Mouse (Mus musculus): Measurements from ENCODE around the gene Adat1. TPM values are rescaled to one million over a fixed set of nuclear protein-coding genes. Genes with fewer than 3 reads are reported as not detected.

Adat1 gene
- polyA plus RNA-seq, 1 experiment from 2014 or later = 8.5 TPM

DNA sequence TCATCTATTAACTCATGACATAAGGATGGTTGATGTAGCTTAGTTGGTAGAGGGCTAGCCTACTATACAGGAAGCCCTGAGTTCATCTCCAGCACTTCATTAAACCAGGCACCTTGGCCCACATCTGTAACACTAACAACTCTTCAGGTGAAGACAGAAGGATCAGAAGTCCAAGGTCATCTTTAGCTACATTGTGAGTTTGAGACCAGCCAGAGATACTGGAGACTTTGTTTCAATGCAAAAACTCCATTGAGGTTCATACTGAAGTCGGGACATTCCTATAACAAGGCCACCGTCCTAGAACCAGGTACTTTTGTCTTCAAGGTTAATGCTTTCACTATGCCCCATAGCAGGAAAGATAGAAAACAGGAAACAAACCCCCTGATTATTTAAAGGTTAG lies 57.9 kb downstream of the Adat1 start:
- no peaks in the 10 kb centered on the region for H3K9me3 ChIP-seq (replicated peaks)
- peak overlapping the region; percentile 96 for H3K4me2 ChIP-seq
- no peaks in the 10 kb centered on the region for H3K27me3 ChIP-seq (replicated peaks)
- peak overlapping the region; percentile 93; the same call in 1 of the 2 replicates for H3K27ac ChIP-seq (replicated peaks)
- peaks cover 21% of the 10 kb centered on the region for H3K4me1 ChIP-seq
- no peak overlapping the region for H3K9ac ChIP-seq (replicated peaks)
- H3K4me3 ChIP-seq (replicated peaks) = no peak overlapping the region
- H3K36me3 ChIP-seq = no peaks in the 10 kb centered on the region
- ATAC-seq (ENCODE audit: low FRiP score) = no peak
- 92% methylated on average over 2 of the region's 2 CpGs for WGBS

DNA sequence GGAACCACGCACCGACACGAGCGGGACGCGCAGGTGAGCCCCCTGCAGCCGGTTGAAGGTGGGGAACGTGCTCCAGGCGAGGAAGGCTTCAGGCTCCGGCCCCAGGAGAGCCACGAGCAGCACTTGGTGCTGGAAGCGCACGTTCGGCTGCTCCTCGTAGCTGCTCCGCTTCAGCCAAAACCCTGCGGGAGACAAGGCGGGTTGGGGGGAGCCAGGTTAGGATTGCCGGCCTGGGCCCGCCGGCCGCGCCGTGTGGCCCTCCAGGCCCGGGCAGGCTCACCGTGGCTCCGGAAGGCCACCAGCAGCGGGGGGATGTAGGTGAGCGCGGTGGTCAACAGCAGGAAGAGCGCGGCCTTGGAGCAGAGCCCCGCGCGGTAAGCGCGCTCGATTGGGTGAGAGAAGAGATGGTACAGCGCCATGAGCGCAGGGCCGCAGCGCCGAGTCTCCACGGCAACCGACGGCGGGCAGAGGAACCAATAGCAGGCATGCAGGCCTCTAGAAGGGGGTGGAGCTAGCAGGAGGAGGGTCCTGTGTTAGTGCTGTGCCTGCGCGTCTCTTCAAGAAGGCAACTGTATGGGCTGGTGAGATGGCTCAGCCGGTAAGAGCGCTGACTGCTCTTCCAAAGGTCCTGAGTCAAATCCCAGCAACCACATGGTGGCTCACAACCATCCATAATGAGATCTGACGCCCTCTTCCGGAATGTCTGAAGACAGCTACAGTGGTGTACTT lies 58.6 kb downstream of the Adat1 start, which contains the start of gene Tmem231:
Tmem231 (minus strand) TSS at position 534 of the 729 bp plus-strand sequence.
- H3K27ac ChIP-seq (replicated peaks) = peak within 1 kb of the TSS; percentile 93
- H3K9ac ChIP-seq (replicated peaks) = peak within 1 kb of the TSS; percentile 89
- H3K36me3 ChIP-seq = no peaks in the 10 kb centered on the region
- peak within 1 kb of the TSS; percentile 76 for H3K4me3 ChIP-seq (replicated peaks)
- H3K4me1 ChIP-seq = peaks cover 21% of the 10 kb centered on the region
- ATAC-seq (ENCODE audit: low FRiP score) = peak; percentile 99
- H3K9me3 ChIP-seq (replicated peaks) = no peaks in the 10 kb centered on the region
- WGBS = under 1% methylated on average over 53 of the region's 53 CpGs
- peak within 1 kb of the TSS; percentile 96 for H3K4me2 ChIP-seq
- no peaks in the 10 kb centered on the region for H3K27me3 ChIP-seq (replicated peaks)

DNA sequence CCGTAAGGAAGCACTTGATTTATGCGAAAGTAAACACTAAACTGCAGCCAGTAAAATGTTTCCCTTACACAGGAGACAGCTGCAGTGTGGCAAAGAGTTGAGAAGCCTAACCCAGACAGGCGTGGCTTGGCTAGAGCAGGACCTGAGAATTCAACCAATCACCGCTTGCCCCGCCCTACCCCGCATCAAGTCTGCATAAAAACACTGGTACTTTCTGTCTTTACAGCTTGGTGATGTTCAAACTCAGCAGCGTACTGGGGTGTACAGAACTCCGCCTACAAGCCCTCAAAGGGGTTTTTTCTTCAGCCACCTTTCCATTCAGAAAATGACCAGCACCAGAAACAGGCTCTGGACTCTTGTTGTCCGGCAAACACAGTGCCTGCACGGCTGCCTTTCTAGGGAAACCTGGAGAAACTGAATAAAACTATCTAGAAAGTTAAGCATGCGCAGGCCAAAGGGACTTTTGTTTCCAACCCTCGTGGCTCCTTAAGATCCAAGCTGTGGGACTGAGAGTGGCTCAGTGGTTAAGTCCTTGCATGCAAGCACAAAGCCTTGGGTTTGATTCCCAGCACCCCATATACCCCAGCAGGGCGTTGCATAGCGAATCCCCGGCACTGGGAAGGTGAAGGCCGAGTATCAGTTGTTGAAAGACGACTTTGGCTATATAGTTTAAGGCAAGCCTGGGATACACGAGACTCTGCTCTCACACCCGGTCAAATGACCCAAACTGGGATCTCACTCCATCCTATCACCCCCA lies 59.3 kb downstream of the Adat1 start:
- H3K4me1 ChIP-seq = peaks cover 21% of the 10 kb centered on the region
- no peaks in the 10 kb centered on the region for H3K27me3 ChIP-seq (replicated peaks)
- H3K9ac ChIP-seq (replicated peaks) = peak overlapping the region; percentile 89
- ATAC-seq (ENCODE audit: low FRiP score) = peak; percentile 14; the same call in 1 of the 2 replicates
- no peaks in the 10 kb centered on the region for H3K36me3 ChIP-seq
- H3K9me3 ChIP-seq (replicated peaks) = no peaks in the 10 kb centered on the region
- peak overlapping the region; percentile 76 for H3K4me3 ChIP-seq (replicated peaks)
- H3K4me2 ChIP-seq = peak overlapping the region; percentile 96
- peak overlapping the region; percentile 93 for H3K27ac ChIP-seq (replicated peaks)
- WGBS = 25% methylated on average over 19 of the region's 19 CpGs

DNA sequence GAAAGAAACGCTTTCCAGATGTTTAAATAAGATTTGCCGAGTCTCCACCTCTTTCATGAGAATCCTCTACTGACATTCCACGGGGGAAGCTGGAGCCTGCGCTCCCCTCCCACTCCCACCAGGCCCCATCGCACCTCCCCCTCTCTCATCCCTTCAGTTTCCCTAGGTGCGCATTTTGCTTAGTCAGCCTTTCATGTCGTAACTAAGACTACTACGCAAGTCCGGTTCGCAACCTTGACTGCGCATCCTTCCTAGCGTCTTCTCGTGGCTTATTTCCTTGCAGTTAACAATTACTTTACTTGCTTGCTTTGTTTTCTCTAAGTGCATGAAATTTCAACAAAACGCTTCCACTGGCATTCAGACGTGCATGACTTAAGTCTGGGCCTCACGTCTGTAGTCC lies 60.4 kb downstream of the Adat1 start:
- Histone ChIP-seq H3K36me3 (no peaks in the 10 kb centered on the region), H3K27me3 (replicated peaks) (no peaks in the 10 kb centered on the region), H3K4me1 (peaks cover 21% of the 10 kb centered on the region), H3K9ac (replicated peaks) (no peak overlapping the region), H3K4me3 (replicated peaks) (no peak overlapping the region), H3K27ac (replicated peaks) (no peak overlapping the region), H3K9me3 (replicated peaks) (no peaks in the 10 kb centered on the region), H3K4me2 (no peak overlapping the region)
- no peak for ATAC-seq (ENCODE audit: low FRiP score)
- 73% methylated on average over 16 of the region's 16 CpGs for WGBS

DNA sequence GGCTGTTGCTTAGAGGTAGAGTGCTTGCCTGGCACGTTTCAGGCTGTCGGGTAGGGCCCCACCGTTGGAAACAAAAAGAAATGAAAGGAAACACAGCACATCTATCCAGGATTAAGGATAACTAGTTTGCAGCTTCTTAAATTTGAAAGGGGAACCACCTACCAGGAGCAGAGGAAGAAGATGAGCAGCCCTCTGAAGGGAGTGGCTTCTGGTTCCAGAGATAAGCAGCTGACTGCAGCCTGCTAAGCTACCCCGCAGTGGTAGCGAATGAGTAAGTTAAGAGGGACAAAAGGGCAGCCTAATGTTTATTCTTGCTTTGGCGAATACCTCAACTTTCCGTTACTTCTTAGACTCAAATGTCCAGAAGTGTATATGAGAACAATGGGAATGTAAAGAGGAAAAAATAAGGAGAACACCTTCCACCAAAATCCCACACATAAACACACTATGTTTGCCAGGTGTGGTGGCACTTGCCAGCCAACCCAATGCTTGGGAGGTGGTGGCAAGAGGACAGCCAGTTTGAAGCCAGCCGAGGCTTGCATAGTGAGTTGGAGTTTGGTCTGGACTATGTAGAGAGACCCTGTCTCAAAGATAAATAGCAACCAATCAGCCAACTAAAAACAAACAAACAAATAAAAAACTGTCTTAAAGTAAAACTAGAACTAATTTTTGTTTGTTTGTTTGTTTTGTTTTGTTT lies 62.3 kb downstream of the Adat1 start:
- Histone ChIP-seq H3K4me1 (peaks cover 21% of the 10 kb centered on the region), H3K9ac (replicated peaks) (no peak overlapping the region), H3K27me3 (replicated peaks) (no peaks in the 10 kb centered on the region), H3K9me3 (replicated peaks) (no peaks in the 10 kb centered on the region), H3K36me3 (no peaks in the 10 kb centered on the region), H3K4me3 (replicated peaks) (no peak overlapping the region), H3K27ac (replicated peaks) (no peak overlapping the region), H3K4me2 (no peak overlapping the region)
- WGBS = 83% methylated on average over 8 of the region's 8 CpGs
- no peak for ATAC-seq (ENCODE audit: low FRiP score)

DNA sequence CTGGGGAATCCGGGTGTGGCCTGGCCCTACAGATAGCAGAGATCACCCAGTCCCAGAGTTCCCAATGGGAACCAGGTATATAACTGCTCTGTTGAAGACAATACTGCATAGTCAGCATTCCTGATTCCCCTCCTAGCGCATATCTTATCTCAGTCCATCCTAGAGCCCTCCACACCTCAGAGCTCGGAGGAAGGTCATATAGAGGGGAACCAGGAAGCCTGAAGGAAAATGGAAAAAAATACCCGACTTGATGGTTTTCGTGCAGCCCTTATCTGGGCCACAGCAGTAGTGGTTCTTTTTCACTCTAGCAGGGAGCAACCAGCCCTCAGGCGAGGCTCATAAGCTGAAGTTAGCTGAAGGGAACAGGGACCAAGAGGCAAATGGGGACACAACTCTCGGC lies 67.1 kb downstream of the Adat1 start:
- WGBS = 86% methylated on average over 7 of the region's 7 CpGs
- H3K27me3 ChIP-seq (replicated peaks) = no peaks in the 10 kb centered on the region
- no peak for ATAC-seq (ENCODE audit: low FRiP score)
- no peaks in the 10 kb centered on the region for H3K36me3 ChIP-seq
- H3K4me3 ChIP-seq (replicated peaks) = no peak overlapping the region
- no peaks in the 10 kb centered on the region for H3K9me3 ChIP-seq (replicated peaks)
- no peak overlapping the region for H3K9ac ChIP-seq (replicated peaks)
- no peak overlapping the region for H3K27ac ChIP-seq (replicated peaks)
- no peak overlapping the region for H3K4me2 ChIP-seq
- H3K4me1 ChIP-seq = no peaks in the 10 kb centered on the region

DNA sequence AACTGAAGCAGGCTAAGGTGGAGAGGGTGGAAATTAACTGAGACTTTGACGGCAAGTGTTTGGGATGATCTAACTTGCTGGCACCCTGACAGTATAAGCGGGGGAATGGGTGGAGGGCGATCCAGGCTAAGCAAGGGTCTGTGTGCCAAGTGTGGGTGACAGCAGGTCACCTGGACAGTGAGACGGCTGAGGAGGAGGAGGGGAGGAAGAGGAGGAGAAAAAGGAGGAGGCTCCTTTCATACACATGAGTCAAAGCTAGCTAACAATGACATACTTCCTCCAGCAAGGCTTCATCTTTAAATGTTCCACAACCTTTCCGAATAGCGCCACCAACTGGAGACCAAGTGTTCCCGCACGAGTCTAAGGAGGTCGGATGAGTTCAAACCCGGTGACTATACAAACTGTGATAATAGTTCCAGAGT lies 68.7 kb downstream of the Adat1 start:
- Histone ChIP-seq H3K27me3 (replicated peaks) (no peaks in the 10 kb centered on the region), H3K9me3 (replicated peaks) (no peaks in the 10 kb centered on the region), H3K27ac (replicated peaks) (no peak overlapping the region), H3K4me2 (0 out of 2 replicates have a peak overlapping the region, but pooled peaks have one; percentile 1), H3K4me1 (no peaks in the 10 kb centered on the region), H3K9ac (replicated peaks) (no peak overlapping the region), H3K36me3 (peaks cover 3% of the 10 kb centered on the region), H3K4me3 (replicated peaks) (no peak overlapping the region)
- 30% methylated on average over 10 of the region's 10 CpGs for WGBS
- no peak for ATAC-seq (ENCODE audit: low FRiP score)

DNA sequence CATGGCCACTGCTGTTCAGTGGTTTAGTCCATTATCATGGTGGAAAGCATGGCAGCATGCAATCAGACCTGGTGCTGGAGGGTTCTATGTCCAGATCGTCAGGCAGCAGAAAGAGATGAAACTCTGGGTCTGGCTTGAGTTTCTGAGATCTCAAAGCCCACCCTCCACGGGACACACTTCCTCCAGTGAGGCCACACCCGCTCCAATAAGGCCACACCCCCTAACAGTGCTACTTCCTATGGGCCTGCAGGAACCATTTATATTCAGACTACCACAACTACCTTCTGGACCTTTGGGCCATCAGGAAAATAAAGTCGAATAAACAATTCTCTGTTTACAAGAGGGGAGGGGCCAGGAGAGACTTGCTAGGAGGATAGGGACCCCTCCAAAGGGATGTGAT lies 71.1 kb downstream of the Adat1 start:
- Histone ChIP-seq H3K4me2 (no peak overlapping the region), H3K27me3 (replicated peaks) (no peaks in the 10 kb centered on the region), H3K9me3 (replicated peaks) (no peaks in the 10 kb centered on the region), H3K4me1 (no peaks in the 10 kb centered on the region), H3K27ac (replicated peaks) (no peak overlapping the region), H3K36me3 (peaks cover 8% of the 10 kb centered on the region), H3K9ac (replicated peaks) (no peak overlapping the region), H3K4me3 (replicated peaks) (no peak overlapping the region)
- 79% methylated on average over 4 of the region's 4 CpGs for WGBS
- ATAC-seq (ENCODE audit: low FRiP score) = no peak

DNA sequence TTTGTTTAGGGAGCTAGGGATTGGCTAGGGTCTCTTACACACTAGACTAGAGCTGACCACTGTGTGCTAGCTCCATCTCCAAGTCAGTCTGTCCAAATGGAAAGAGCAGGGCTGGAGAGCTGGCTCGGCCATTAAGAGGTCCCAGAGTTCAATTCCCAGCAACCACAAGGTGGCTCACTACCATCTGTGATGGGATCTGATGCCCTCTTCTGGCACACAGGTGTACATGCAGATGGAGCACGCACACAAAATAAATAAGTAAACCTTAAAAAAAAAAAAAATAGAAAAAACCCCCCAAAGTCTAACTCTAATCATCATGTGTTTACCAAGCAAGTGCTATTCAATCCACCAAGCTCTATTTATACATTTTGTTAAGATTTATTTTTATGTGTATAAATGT lies 72.4 kb downstream of the Adat1 start:
- Histone ChIP-seq H3K27ac (replicated peaks) (no peak overlapping the region), H3K4me3 (replicated peaks) (no peak overlapping the region), H3K27me3 (replicated peaks) (no peaks in the 10 kb centered on the region), H3K9me3 (replicated peaks) (no peaks in the 10 kb centered on the region), H3K4me2 (no peak overlapping the region), H3K36me3 (peaks cover 10% of the 10 kb centered on the region), H3K9ac (replicated peaks) (no peak overlapping the region), H3K4me1 (no peaks in the 10 kb centered on the region)
- no peak for ATAC-seq (ENCODE audit: low FRiP score)
- 86% methylated on average over 2 of the region's 2 CpGs for WGBS
